Mouse (Mus musculus): ENCODE data around the gene Cd300ld5.

GRCm38 (mm10) chr11:114989793-114990192 lies 47.8 kb downstream of the Cd300ld5 start, which contains the start of gene Cd300ld:
- no peak for TF ChIP-seq POLR2A (IDR thresholded peaks at IDR 0.05; ENCODE audit: borderline replicate concordance, extremely low read depth, low read depth, low read length)
- TF ChIP-seq CTCF (IDR thresholded peaks at IDR 0.05; ENCODE audit: insufficient read depth, low read length): no peak
